Mouse (Mus musculus) right cerebral cortex, postnatal 36 days (tissue): Measurements from ENCODE around the gene Gsc2.
A peak's percentile ranks its signal among the peaks of the same experiment; 100 is the strongest.

Experiments
- DNase-seq, 2 experiments: peaks; one replicate each; pipeline ENCODE4 v3.0.0; 2022; ENCODE audit warnings: low spot score in 2 of 2, mixed read lengths in 1 of 2

Gene Gsc2

DNA sequence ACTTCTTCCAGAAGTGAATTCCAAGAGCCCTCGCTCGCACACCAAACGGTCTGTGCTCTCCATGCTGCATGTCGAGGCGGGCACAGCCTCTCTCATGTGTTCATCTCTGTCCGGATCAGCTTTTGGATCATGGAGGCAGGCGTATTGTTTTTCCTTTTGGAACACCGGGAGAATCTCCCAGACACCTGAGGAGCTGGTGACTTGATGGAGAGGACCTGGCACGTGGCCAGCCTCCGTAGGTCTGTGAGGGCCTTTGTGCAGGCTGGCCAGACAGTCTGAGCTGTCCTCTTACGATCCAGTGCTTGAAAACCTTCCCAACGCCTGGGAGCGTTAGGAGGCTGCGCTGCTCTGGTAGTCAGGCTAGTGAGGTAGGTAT is 7.3 kb upstream of the Gsc2 start:
- peak in 1 of 2 experiments; percentile 32 for DNase-seq

DNA sequence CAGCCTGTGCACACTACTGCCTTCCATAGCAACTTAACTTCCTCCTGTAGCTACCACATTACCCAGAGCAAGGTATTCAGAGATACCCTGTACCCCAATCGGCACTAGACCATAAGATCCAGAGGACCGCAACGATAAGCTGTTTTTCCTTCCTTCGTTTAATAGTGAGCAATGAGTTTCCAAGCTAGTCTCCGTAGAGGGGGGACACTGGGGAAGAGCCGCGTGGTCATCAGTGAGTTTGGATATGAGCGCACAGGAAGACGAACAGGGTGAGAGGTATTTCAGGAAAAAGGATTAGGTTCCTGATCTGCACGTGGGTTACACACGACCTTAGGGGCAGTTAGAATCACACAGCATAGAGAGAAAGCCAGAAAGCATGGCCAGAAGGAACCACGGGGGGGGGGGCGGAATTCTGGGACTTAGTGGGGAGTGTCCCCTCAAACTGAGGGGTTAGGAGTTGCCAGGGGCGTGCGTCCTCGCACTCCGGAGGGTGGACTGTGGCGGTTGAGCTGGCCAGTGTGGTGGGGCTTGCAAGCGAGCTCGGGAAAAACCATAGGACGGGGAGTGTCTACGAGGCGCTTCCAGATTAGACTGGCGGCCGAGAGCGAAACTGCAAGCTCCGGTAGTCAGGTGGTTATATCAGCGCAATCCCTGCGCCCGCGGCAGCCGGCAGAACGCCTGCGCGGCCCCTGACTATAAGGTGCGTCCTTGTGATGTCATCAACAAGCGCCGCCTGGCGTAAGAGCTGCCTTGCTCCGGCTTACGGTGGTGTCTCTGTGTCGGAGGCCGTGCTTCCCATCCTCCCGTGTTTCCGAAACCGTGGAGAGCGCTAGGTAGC is 6.7 kb upstream of the Gsc2 start:
- peak; percentile 94 to 96 for DNase-seq

DNA sequence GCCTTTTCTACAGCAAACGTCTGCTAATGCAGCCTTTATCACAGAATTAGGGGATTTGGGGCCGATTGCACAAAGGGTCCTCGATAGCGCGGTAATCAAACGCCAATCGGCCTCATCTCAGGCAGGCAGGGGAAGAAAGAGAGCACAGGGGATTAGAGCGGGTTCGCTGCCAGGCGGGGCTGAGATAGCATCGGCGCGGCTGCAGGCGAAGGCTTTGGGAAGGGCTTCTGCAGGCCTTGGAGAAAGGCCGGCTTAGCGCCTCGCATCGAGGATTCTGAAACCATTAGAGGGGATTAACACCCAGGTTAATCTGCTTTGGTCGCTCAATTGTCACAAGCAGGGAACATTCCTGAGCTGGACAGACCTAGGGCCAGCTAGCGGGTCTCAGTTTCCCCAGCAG is 5.7 kb upstream of the Gsc2 start:
- DNase-seq, result no peak

DNA sequence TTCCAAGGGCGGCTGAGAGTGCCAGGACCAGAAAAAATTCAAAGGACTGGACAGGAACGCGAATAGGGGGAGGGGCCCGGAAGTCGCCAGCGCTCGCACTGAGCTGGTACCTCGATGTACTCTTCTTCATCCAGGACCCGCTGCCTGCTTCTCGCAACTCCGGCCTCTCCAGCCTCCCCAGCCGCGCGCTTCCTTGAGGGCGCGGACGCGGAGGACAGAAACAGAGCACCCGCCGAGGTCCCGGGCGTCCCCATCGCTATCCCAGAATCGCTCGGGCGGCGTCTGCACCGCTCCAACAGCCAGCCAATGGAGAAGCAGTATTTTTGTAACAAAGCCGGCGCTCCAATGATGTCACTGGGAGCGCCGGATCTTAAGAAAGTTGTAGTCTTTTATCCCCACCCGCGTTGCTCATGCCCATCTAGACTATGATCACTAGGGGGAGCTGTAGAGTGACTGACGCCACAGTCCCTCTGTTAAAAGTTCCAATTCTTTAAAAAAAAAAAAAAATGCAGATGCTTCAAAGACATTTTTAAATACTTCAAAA is 3.7 kb downstream of the Gsc2 start, which contains the start of gene Ess2:
Gene Ess2, minus strand, starts transcription at position 297 of the 544 bp plus-strand sequence.
- DNase-seq, result peak; percentile 93 to 96

DNA sequence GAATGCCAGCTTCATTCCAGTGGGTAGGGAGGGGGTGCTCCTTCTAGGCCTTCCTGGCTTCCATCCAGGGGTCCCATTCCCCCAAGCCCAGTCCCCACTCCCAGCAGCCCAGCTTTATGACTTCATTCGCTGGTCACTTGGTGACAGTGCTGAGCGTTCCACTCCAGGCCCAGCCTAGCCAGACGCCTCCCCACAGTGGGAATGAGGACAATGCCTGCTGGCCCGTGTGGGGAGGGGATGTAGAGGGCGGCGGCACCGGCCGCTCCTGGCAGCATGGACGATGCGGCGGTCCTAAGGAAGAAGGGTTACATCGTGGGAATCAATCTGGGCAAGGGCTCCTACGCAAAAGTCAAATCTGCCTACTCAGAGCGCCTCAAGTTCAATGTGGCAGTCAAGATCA is 16.4 kb downstream of the Gsc2 start, which contains the start of the genes Dgcr2 and Tssk2:
Gene Dgcr2, minus strand, starts transcription at position 101 of the 400 bp plus-strand sequence.
Gene Tssk2, plus strand, starts transcription at position 176 of the 400 bp plus-strand sequence.
- no peak for DNase-seq

DNA sequence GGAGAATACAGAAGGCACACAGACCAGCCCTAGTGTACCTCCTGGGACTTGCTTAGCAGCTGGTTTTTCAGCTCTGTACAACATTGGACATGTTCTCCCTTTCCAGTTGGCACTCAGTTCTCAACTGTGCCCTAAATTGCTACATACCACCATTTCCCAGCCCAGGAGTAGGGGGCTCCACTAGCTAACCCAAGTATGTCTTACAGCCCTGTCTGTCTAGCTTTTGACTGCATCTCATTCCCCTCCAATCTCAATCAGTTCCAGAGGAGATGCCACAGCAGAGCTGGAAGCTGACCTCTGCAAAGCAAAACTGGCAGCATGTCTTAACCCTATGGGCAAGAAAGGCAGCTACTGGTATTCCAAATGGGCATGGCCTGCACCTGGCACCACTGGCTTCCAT is 18.8 kb downstream of the Gsc2 start:
- no peak for DNase-seq

DNA sequence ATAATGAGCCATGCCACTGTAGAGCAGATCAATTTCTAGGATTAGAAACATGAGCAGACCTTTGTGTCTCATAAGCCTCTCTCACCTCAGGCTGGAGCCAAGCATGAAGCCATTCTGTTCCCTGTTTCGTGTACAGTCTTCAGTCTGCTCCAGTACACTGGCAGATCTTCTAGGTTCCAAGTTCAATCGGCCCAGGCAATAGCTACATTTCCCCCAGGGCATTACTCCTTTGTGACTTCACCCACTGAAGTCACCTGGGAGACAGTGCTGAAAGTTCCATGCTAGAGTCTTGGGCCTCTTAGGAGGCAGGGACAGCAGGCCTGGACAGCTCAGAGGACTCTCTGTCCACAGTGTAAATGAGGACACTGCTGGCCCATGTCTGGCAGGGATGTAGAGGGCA is 20.9 kb downstream of the Gsc2 start, which contains the start of gene Tssk1:
Gene Tssk1, plus strand, starts transcription at position 301 of the 400 bp plus-strand sequence.
- no peak for DNase-seq

DNA sequence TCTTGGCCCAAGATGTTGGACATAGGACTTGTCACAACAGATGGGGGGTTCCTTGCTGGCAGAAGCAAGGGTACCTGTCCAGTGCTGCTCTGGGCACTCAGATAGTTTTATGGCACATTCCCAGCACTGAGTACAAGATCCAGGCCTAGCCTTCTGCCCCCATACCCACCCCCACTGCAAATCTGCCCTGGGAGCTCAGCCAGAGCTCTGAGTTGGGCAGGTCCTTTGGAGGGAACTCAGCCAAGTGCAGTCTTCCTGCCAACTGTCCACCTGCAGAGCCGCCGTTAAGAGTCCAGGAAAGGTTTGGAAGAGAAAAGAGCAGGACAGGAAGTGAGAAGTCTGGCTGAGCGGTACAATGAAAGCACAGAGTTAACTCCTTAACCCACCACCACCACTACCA is 22.3 kb downstream of the Gsc2 start:
- no peak for DNase-seq

DNA sequence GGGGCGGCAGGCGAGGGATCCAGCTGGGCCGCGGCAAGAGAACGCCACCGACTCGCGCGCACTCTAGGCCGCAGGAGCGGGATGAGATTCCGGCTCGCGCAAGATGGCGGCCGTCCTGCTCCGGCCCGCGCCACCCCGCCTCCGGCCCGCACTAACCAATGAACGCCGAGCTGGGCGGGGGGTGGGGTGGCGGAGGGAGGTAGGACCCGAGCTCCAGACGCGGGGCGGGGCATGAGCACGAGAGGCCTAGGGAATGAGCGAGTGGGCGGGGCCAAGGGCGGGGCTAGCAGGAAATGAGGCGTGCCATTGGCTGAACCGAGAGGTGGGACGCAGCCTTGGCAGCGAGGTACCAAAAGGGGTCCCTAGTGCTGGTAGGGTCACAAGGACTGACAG is 23.3 kb downstream of the Gsc2 start, which contains the start of gene Gm20518:
Gene Gm20518, minus strand, starts transcription at position 105 of the 393 bp plus-strand sequence.
- DNase-seq, result peak; percentile 98 to 99

DNA sequence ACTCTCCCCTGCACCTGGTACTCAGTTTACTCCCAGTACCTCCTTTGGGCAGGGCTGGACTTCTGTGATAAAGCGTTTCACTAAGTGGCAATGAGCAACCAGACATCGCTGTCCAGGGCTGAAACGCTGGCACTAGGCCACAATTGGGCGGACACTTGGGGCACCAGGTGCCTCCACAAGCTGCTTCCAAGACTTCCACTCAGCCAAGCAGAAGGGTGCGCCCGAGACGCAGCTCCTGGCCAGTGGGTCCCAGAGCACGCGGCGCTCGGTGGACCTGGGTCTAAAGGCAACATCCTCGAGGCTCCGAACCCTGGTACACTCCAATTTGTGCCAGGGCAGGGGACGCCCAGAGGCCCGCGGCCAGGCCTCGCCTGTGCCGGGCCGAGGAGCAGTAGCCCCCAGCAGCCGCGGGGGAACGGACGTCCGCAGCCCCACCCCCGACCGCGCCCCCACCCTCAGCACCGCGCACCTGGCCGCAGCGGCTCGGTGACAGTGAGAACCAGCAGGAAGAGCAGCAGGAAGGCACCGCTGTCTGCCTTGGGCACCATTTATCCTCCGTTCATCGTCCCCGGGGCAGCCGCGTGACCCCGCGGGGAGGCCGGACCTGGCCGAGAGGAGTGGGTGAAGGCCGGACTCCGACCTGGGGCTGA is 23.8 kb downstream of the Gsc2 start:
- peak; percentile 38 to 44 for DNase-seq

DNA sequence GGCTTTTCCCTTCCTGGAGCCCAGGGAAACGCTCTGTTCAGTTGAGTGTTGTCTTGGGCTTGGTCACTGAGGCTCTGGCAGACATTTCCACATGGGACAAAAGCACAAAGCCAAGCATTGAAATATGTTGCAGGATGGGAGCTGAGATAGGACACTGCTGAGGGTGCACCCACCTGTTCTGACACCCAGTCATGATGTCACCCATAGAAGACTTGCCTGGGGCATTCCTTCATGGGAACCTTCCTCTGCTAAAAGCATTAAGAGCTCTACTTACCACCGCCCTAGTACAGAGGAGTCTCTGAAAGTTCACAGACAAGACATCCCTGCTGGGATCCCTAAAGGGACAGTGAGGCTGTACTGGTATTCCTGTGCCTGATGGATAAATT is 24.5 kb downstream of the Gsc2 start:
- DNase-seq, result no peak

DNA sequence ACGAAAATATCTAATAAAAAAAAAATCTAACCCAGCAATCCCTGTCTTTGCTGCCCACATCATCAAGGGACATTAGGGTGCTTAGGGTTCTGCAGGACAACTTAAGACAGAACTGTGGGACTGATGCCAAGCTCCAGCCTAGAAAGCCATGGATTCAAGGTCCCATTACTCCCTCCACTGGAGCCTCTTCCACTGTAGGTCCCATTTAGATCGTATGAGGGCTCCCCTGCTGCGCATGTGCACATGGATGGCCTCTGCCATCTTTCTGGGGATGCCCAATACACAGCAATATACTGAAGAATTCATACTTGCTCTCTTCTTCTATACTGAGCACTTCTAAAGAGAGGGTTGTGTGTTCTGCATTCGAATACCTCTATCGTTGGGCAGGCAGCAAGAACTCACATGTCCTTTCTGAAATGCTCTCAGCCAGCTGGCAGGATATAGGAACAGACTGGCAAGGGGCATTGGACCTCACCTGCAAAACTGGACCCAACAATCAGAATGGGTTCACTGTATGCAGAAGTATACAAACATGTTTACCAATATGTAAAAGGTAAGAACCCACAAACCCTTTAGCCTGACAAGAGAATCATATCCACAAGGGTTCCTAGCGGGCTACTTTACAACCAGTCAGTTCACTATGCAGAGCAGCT is 25.0 kb downstream of the Gsc2 start:
- no peak for DNase-seq

DNA sequence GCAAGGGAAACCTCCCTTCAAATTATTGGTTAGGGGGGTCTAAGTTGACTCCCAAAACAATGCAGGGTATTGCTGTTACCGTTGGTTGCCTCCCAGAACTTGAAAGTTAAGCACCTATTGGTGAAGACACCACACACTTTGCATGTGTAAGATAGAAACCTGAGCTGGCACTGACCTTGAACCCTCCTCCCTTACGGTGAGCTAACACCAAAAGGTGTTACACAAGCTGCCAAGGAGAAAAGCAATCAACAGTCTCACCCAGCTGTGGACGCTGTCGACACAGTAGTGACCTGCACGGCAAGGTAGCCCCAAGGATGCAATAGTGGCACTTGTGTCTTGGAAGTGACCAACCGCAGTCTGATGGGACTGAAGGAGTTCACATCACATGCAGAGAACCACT is 30.7 kb downstream of the Gsc2 start:
- DNase-seq, result no peak

DNA sequence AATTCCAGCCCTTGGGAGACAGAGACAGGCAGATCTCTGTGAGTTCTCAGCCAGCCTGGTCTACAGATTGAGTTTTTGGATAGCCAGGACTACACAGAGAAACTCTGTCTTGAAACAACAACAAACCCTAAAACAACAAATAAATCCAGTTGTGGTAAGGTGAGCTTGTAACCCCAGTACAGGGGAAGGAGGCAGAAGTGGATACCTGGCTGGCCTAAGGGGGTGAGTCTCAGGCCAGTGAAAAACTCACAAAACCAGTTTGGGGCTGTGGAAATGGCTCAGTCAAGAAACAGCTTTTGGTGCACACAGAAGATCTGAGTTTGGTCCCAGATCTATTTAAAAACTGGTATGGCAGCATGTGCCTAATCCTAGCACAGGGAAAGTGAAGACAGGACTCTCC is 32.7 kb downstream of the Gsc2 start:
- no peak for DNase-seq

DNA sequence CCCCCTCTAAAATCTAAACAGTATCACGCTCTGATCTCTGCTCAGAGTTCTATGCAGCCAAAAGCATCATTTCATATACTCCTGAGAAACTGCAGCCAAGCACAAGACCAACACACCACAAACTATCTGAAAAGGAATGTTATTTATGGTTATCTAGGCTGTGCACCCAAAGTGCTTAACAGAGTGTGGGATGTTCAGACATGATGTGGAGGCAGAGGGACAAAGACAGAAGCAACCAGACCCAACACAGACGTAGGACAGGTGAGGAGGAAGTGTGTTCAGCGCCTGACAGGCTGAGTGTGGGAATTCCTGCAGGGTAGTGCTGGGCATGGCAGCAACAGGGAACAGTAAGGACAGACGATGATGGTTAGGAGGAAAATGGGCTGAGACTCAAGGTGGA is 35.3 kb downstream of the Gsc2 start:
- peak; percentile 29 to 45 for DNase-seq

DNA sequence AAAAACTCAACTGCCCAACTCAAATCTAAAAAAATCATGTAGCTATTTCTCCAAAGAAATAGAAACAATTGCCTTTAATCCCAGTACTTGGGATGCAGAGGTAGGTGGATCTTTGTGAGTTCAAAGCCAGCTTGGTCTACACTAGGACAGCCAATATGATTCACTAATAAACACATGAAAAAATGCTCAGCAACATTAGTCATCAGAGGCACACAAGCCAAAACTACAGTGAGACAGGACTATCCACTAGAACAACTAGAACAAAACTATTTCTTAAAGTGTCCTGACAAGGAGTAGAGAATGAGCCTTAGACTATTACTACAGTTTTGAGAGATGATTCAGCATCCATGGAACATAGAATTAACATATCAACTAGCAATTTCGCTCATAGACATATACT is 38.8 kb downstream of the Gsc2 start:
- DNase-seq, result no peak

DNA sequence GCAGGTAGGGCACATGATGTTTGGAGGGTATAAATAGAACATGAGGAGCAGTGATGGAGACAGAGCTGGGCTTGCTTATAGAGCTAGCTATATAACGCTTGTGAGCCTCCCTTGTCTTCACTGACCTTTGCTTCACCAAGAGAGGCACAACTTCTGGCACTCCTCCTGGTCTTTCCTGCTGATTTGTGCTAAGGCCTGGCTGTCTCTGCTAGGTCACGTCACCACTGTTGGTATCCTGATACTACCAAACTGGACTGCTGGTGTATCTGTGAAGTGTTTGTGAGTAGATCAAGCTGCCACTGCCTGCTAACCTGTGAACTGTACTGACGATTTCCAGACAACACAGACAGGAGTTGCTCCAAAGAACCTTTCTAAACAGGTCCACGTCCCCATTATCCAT is 39.7 kb downstream of the Gsc2 start:
- DNase-seq, result no peak

DNA sequence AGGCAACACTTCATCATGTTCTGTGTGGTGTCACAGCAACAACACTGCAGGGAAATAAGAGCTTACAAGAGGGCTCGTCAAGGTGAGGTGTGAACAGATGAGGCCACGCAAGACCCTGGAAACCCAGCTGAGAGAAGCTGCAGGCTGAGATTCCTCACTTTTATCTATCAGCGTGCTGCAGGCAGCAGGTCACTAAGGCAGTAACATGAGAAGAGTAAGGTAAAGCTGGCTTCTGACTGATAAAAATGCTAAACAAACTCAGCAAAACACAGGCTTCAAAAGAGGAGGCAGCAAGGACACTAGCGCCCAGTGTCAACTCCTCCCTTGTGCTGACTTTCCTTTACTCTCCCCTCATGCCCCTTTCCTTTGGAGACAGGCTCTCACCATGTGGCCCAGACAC is 41.9 kb downstream of the Gsc2 start:
- no peak for DNase-seq

DNA sequence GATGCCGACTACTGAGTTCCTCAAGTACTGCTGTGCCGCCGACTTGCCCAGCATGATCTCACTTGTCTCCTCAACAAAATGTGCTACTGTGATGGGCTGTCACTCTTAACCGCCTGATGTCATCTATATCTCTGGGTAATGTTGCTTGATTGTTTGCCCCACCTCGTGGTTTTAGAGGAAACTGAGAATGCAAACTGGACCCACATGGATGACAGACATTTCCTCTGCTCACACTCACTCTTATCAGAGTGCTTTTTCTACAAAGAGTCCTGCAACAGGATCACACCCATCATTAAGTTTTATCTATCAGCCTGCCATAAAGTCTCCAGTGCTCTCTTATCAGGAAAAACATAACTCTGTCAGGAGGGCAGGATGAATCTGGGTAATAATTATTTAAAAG is 43.6 kb downstream of the Gsc2 start:
- no peak for DNase-seq

DNA sequence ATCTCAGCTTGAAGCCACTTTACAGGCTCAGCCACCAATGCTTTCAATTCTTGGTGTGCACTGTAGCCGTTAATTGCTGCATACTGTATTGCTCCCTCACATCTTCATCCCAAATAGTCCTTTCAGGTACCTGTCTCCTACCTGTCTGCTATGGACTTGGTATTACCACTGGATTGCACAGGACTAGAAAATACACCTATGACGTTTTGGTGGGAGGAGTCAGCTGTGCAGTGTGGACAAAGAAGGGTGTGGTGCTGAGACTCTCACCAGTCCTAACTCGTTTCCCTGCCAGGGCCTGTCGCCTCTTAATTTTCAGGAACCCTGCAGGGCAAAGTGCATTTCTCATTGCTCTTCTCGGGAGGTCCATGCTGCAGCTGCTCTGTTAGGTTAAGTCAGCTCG is 49.1 kb downstream of the Gsc2 start:
- DNase-seq, result no peak

DNA sequence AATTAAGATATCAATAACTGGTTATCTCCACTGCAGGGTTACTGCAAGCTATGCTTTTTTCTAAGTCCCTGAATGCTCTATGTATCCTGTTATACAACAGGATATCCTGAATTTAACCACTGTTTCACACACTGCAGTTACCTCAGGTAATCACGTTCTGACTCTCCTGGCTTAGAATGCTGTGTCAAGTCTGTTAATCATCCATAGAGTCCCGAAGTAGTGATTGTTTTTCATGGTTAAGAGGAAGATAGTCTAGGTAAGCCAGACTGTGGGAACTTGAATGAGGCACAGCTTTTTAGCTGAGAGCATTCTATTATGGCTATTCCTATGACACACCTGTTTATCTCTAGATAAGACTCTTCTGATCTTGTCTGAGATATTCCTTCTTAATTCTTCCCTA is 49.6 kb downstream of the Gsc2 start:
- no peak for DNase-seq
